Comparison of ENCODE assay signal across 13 mouse cellular contexts in the genomic region with DNA sequence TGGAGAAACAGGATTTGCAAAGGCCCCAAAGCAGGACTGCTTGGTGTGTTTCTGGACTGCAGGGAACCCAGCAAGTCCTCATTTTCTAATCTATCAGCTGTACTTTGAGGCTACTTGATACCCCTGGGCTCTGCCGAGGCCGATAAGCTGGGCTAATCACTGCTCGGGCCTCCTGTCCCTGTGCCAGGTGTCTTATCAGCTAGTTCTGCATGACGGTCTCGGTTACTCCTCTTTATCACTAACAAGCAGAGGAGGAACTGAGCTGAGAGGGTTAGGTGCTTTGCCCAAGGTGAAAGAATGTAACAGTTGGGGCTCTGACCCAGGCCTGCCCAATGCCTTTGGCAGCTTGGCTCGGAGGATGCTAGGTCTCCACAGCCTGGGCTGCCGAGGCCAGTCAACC. TPM values are rescaled to one million over a fixed set of nuclear protein-coding genes. Genes with fewer than 3 reads are reported as not detected.
A peak's percentile ranks its signal among the peaks of the same experiment; 100 is the strongest.
DNase-seq lines count a peak whose midpoint lies in the region; ATAC-seq and TF ChIP-seq lines count a peak whose summit lies in the region.
"Had no signal": no experiment of that assay in that cellular context is flagged by ENCODE, and none has a peak within 500 bp of the region (broad histone marks: within the 10 kb centered on the region; RNA-seq: fewer than 3 reads in every experiment).

No protein-coding gene starts in this region.

- H3K27ac ChIP-seq in hindbrain, embryonic 10.5 days, result peak overlapping the region; percentile 18; the same call in 1 of the 2 replicates
- no peak overlapping the region for H3K27ac ChIP-seq in hindbrain, embryonic 16.5 days (ENCODE audit: low read depth, low read length)
- peak overlapping the region; percentile 4; the same call in 1 of the 2 replicates for H3K27ac ChIP-seq in intestine, postnatal 0 days (ENCODE audit: low read depth, low read length)
- H3K27ac ChIP-seq: forebrain, embryonic 12.5 days had no signal

- no peak overlapping the region for H3K4me3 ChIP-seq in hindbrain, embryonic 10.5 days
- H3K4me3 ChIP-seq in hindbrain, embryonic 16.5 days (ENCODE audit: low read length), result no peak overlapping the region
- H3K4me3 ChIP-seq in intestine, postnatal 0 days (ENCODE audit: low read depth, low read length), result no peak overlapping the region

- peaks cover 15% of the 10 kb centered on the region for H3K36me3 ChIP-seq in hindbrain, embryonic 10.5 days
- no peaks in the 10 kb centered on the region; the same call in 1 of the 2 replicates for H3K36me3 ChIP-seq in hindbrain, embryonic 16.5 days (ENCODE audit: control insufficient read depth, insufficient read depth, low read length)
- peaks cover 8% of the 10 kb centered on the region; the same call in 1 of the 2 replicates for H3K36me3 ChIP-seq in intestine, postnatal 0 days (ENCODE audit: control insufficient read depth, insufficient read depth)
- H3K36me3 ChIP-seq: forebrain, embryonic 12.5 days; limb, embryonic 12.5 days had no signal

- DNase-seq in hindbrain, embryonic 10.5 days (ENCODE audit: low spot score), result no peak
- DNase-seq in c-Kit-positive CD71-positive TER-119-positive erythroid progenitor cells, embryonic 14.5 days (ENCODE audit: low spot score), result peak; percentile 92
- DNase-seq in spleen, postnatal 10 days (ENCODE audit: low spot score in 2 of 2), result peak; percentile 79 to 89
- no peak for DNase-seq in gastrocnemius, adult 8-10 months (ENCODE audit: low spot score in 2 of 2)
- DNase-seq in layer of hippocampus, adult 18-20 months (ENCODE audit: low spot score in 2 of 2), result no peak
- no peak for DNase-seq in right cerebral cortex, adult 2 months (ENCODE audit: low spot score in 2 of 2)
- DNase-seq: cerebellum, adult 9-11 months; kidney, adult 11 months had no signal

- H3K4me2 ChIP-seq in hindbrain, embryonic 16.5 days (ENCODE audit: low read length), result no peak overlapping the region
- H3K4me2 ChIP-seq in intestine, postnatal 0 days (replicated peaks; ENCODE audit: low read depth), result 0 out of 2 replicates have a peak overlapping the region, but pooled peaks have one; percentile 13

- H3K4me1 ChIP-seq in hindbrain, embryonic 10.5 days (replicated peaks), result peaks cover 19% of the 10 kb centered on the region
- no peaks in the 10 kb centered on the region; the same call in 1 of the 2 replicates for H3K4me1 ChIP-seq in hindbrain, embryonic 16.5 days (ENCODE audit: control insufficient read depth, insufficient read depth, low read depth, low read length)
- H3K4me1 ChIP-seq in intestine, postnatal 0 days (replicated peaks; ENCODE audit: control insufficient read depth, insufficient read depth, low read length), result peaks cover 10% of the 10 kb centered on the region; the same call in 1 of the 2 replicates

- H3K27me3 ChIP-seq in hindbrain, embryonic 10.5 days (ENCODE audit: insufficient read depth, poor library complexity, severe bottlenecking), result no peaks in the 10 kb centered on the region
- no peaks in the 10 kb centered on the region for H3K27me3 ChIP-seq in hindbrain, embryonic 16.5 days (replicated peaks; ENCODE audit: control insufficient read depth, insufficient read depth, low read length)
- H3K27me3 ChIP-seq in intestine, postnatal 0 days (replicated peaks; ENCODE audit: control insufficient read depth, insufficient read depth, low read length), result no peaks in the 10 kb centered on the region
- H3K27me3 ChIP-seq: forebrain, embryonic 12.5 days; limb, embryonic 12.5 days had no signal

- no peak for ATAC-seq in hindbrain, embryonic 16.5 days
- peak; percentile 42; the same call in 1 of the 2 replicates for ATAC-seq in intestine, postnatal 0 days

- WGBS in hindbrain, embryonic 10.5 days, result 87% methylated on average over 7 of the region's 7 CpGs
- WGBS in hindbrain, embryonic 16.5 days, result 86% methylated on average over 7 of the region's 7 CpGs
- 39% methylated on average over 7 of the region's 7 CpGs for WGBS in intestine, postnatal 0 days

- no peaks in the 10 kb centered on the region for H3K9me3 ChIP-seq in hindbrain, embryonic 10.5 days
- peaks cover 4% of the 10 kb centered on the region; the same call in 1 of the 2 replicates for H3K9me3 ChIP-seq in hindbrain, embryonic 16.5 days (ENCODE audit: control insufficient read depth, low read length)
- H3K9me3 ChIP-seq in intestine, postnatal 0 days (ENCODE audit: control insufficient read depth), result no peaks in the 10 kb centered on the region
- H3K9me3 ChIP-seq: forebrain, embryonic 12.5 days; limb, embryonic 12.5 days had no signal

- H3K9ac ChIP-seq in hindbrain, embryonic 16.5 days (ENCODE audit: low read depth, low read length), result no peak overlapping the region
- H3K9ac ChIP-seq in intestine, postnatal 0 days (ENCODE audit: low read depth, low read length), result no peak overlapping the region
- H3K9ac ChIP-seq: forebrain, embryonic 12.5 days; limb, embryonic 12.5 days had no signal

- TF ChIP-seq CTCF in intestine, postnatal 0 days (IDR thresholded peaks at IDR 0.05; ENCODE audit: low read depth), result no peak

RNA-seq across cellular contexts. Expression of a gene that starts 10.6 kb away (rescaled TPM):
- 0.09 and 0.14 TPM in 2 replicates for polyA plus RNA-seq in hindbrain, embryonic 10.5 days (2016; fragmentation: Nextera tagmentation; extraction: Ambion mirVana)
- not detected in 2 replicates for polyA plus RNA-seq in hindbrain, embryonic 16.5 days (2015; fragmentation: Nextera tagmentation; extraction: Ambion mirVana)
- 0.46 and 0.81 TPM in 2 replicates for polyA plus RNA-seq in intestine, postnatal 0 days (2015; fragmentation: Nextera tagmentation; extraction: Ambion mirVana)
- total RNA-seq in gastrocnemius, adult 8-10 months (2022), result 10 to 100 TPM; 46.3 to 63.9 (median 59.0) TPM
- not detected for total RNA-seq in layer of hippocampus, adult 18-20 months (2021)
- total RNA-seq: monocyte, adult 5-6 weeks had no signal
- polyA plus RNA-seq: forebrain, embryonic 12.5 days had no signal

RNA-seq across cellular contexts. Expression of a gene that starts 13.3 kb away (rescaled TPM):
- 37.2 and 41.6 TPM in 2 replicates for polyA plus RNA-seq in hindbrain, embryonic 10.5 days (2016; fragmentation: Nextera tagmentation; extraction: Ambion mirVana)
- polyA plus RNA-seq in hindbrain, embryonic 16.5 days (2015; fragmentation: Nextera tagmentation; extraction: Ambion mirVana), result 26.1 and 27.8 TPM in 2 replicates
- 115 and 117 TPM in 2 replicates for polyA plus RNA-seq in intestine, postnatal 0 days (2015; fragmentation: Nextera tagmentation; extraction: Ambion mirVana)
- 1 to 10 TPM; 1.5 to 3.5 (median 2.3) TPM for total RNA-seq in gastrocnemius, adult 8-10 months (2022)
- total RNA-seq in layer of hippocampus, adult 18-20 months (2021), result 1 to 10 TPM; 4.8 to 5.9 TPM

RNA-seq across cellular contexts. Expression of a gene that starts 14.9 kb away (rescaled TPM):
- polyA plus RNA-seq in hindbrain, embryonic 10.5 days (2016; fragmentation: Nextera tagmentation; extraction: Ambion mirVana), result 56.3 and 58.9 TPM in 2 replicates
- polyA plus RNA-seq in hindbrain, embryonic 16.5 days (2015; fragmentation: Nextera tagmentation; extraction: Ambion mirVana), result 76.5 and 83.2 TPM in 2 replicates
- 51.9 and 59.2 TPM in 2 replicates for polyA plus RNA-seq in intestine, postnatal 0 days (2015; fragmentation: Nextera tagmentation; extraction: Ambion mirVana)
- total RNA-seq in gastrocnemius, adult 8-10 months (2022), result 10 to 100 TPM; 37.9 to 51.4 (median 45.5) TPM
- 10 to 100 TPM; 52.0 to 57.7 TPM for total RNA-seq in layer of hippocampus, adult 18-20 months (2021)

RNA-seq across cellular contexts. Expression of a gene that starts 26.8 kb away (rescaled TPM):
- 23.1 and 28.6 TPM in 2 replicates for polyA plus RNA-seq in hindbrain, embryonic 10.5 days (2016; fragmentation: Nextera tagmentation; extraction: Ambion mirVana)
- polyA plus RNA-seq in hindbrain, embryonic 16.5 days (2015; fragmentation: Nextera tagmentation; extraction: Ambion mirVana), result 1.5 and 1.6 TPM in 2 replicates
- 3.6 and 4.1 TPM in 2 replicates for polyA plus RNA-seq in intestine, postnatal 0 days (2015; fragmentation: Nextera tagmentation; extraction: Ambion mirVana)
- total RNA-seq in gastrocnemius, adult 8-10 months (2022), result 10 to 100 TPM in 3 of 4 experiments, 1 to 10 TPM in 1; 8.0 to 28.2 (median 14.4) TPM
- under 1 TPM; 0.15 to 0.27 TPM for total RNA-seq in layer of hippocampus, adult 18-20 months (2021)
- total RNA-seq: monocyte, adult 5-6 weeks had no signal

RNA-seq across cellular contexts. Expression of a gene that starts 36.6 kb away (rescaled TPM):
- 29.4 and 43.1 TPM in 2 replicates for polyA plus RNA-seq in hindbrain, embryonic 10.5 days (2016; fragmentation: Nextera tagmentation; extraction: Ambion mirVana)
- polyA plus RNA-seq in hindbrain, embryonic 16.5 days (2015; fragmentation: Nextera tagmentation; extraction: Ambion mirVana), result 40.8 and 42.3 TPM in 2 replicates
- 49.4 and 50.7 TPM in 2 replicates for polyA plus RNA-seq in intestine, postnatal 0 days (2015; fragmentation: Nextera tagmentation; extraction: Ambion mirVana)
- total RNA-seq in gastrocnemius, adult 8-10 months (2022), result 10 to 100 TPM; 22.0 to 55.1 (median 36.1) TPM
- 1 to 10 TPM; 5.9 to 7.5 TPM for total RNA-seq in layer of hippocampus, adult 18-20 months (2021)
- total RNA-seq: monocyte, adult 5-6 weeks had no signal

Comparison
In these comparisons a context has a peak if more than half of its experiments do, and no peak if none do; other contexts are left out.
1. DNase-seq: peak in c-Kit-positive CD71-positive TER-119-positive erythroid progenitor cells, embryonic 14.5 days (single experiment) and spleen, postnatal 10 days (2 of 2); none in hindbrain, embryonic 10.5 days (single experiment), gastrocnemius, adult 8-10 months (0 of 2), layer of hippocampus, adult 18-20 months (0 of 2) and right cerebral cortex, adult 2 months (0 of 2).